Mouse (Mus musculus) intestine, embryonic 14.5 days (tissue): ENCODE measurements around the gene Polh. TPM values are rescaled to one million over a fixed set of nuclear protein-coding genes. Genes with fewer than 3 reads are reported as not detected.
A peak's percentile ranks its signal among the peaks of the same experiment; 100 is the strongest.

ENCODE experiments used
- ATAC-seq: fragments of 200-750 bp; cut with Nextera tagmentation; replicated peaks from 2 replicates; pipeline ENCODE4 v1.8.0; 2017; ENCODE audit warnings: low read depth, moderate number of reproducible peaks, moderate TSS enrichment, moderate library complexity; ENCODE audit not compliant: low FRiP score, low TSS enrichment
- DNase-seq: peaks from one replicate; pipeline ENCODE4 v3.0.0-alpha.2; 2018; ENCODE audit warnings: low spot score
- H3K27ac ChIP-seq: fragments of 300-500 bp; sonication (generic); 2 replicates; pipeline ENCODE4 v1.5.1; 2014; ENCODE audit warnings: low read depth, mild to moderate bottlenecking, control low read depth
- H3K27me3 ChIP-seq: fragments of 300-500 bp; sonication (generic); replicated peaks from 2 replicates; pipeline ENCODE4 v1.6.1; 2014; ENCODE audit warnings: low read length, control low read depth; ENCODE audit not compliant: control insufficient read depth, insufficient read depth
- H3K36me3 ChIP-seq: fragments of 300-500 bp; sonication (generic); 2 replicates; pipeline ENCODE4 v1.6.1; 2014; ENCODE audit warnings: low read length, control low read depth; ENCODE audit not compliant: control insufficient read depth, insufficient read depth
- H3K4me1 ChIP-seq: fragments of 300-500 bp; sonication (generic); replicated peaks from 2 replicates; pipeline ENCODE4 v1.6.1; 2014; ENCODE audit warnings: low read length, control low read depth, mixed read lengths; ENCODE audit not compliant: control insufficient read depth, insufficient read depth
- H3K4me2 ChIP-seq: fragments of 300-500 bp; sonication (generic); 2 replicates; pipeline ENCODE4 v1.6.1; 2014; ENCODE audit warnings: low read length
- H3K4me3 ChIP-seq: fragments of 300-500 bp; sonication (generic); 2 replicates; pipeline ENCODE4 v1.5.1; 2014; ENCODE audit warnings: low read depth, low read length, control low read depth, mixed read lengths
- H3K9ac ChIP-seq: fragments of 300-500 bp; sonication (generic); 2 replicates; pipeline ENCODE4 v1.6.1; 2014; ENCODE audit warnings: mild to moderate bottlenecking, low read length
- H3K9me3 ChIP-seq: fragments of 300-500 bp; sonication (generic); 2 replicates; pipeline ENCODE4 v1.6.1; 2016; ENCODE audit warnings: low read length, control low read depth; ENCODE audit not compliant: control insufficient read depth
- WGBS: fragments of 180-500 bp; shearing (Covaris S2); extraction: QIAGEN DNeasy Blood & Tissue Kit; methylation state at CpG from one replicate; pipeline ENCODE4 v1.1.7; 2014; 5-methylcytosine and 5-hydroxymethylcytosine counted together
- polyA plus RNA-seq: library from polyadenylated mRNA; unstranded; fragments of >200 nt; fragmentation: Nextera tagmentation; extraction: Ambion mirVana; gene quantifications from 2 replicates; pipeline ENCODE4 v1.2.1, GENCODE M21; 2014

The Polh gene
- polyA plus RNA-seq, result 9.7 and 12.8 TPM in 2 replicates

DNA sequence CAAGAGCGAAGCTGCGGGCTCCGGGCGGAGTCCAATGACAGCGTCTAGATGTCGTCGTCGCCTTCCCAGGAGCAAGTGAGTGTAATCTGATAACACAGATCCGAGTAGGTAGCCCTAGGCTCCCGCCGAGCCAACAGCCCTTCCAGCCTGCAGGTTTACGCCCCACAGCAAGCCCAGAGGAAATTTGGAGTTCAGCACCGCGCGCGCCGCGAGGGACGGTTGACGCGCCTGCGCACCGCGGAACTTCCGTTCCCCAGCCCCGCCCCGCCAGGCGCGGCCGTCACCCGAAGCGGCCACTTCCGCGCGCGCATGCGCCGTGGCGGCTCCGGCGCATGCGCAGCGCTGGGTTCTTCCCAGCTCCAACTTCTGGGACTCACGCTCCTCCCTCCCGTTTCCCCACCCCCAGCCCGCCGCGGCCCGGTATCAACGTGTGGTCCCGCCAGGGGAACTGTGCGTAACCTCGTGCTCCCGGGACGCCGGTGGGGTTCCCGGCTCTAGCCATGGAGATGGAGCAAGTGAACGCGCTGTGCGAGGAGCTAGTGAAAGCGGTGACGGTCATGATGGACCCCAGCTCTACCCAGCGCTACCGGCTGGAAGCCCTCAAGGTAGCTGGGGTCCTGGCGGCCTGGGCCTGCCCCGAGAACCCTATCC, at the start of gene Polh, which contains the start of gene Xpo5:
Polh (minus strand) TSS at position 225 of the 651 bp plus-strand sequence.
Xpo5 (plus strand) TSS at position 362 of the 651 bp plus-strand sequence.
- Histone ChIP-seq H3K27me3 (no peaks in the 10 kb centered on the region), H3K27ac (peak within 1 kb of the TSS; percentile 71), H3K4me1 (peaks cover 22% of the 10 kb centered on the region), H3K9ac (peak within 1 kb of the TSS; percentile 73), H3K4me2 (peak within 1 kb of the TSS; percentile 97), H3K4me3 (peak within 1 kb of the TSS; percentile 98), H3K36me3 (peaks cover 42% of the 10 kb centered on the region), H3K9me3 (no peaks in the 10 kb centered on the region)
- peak; percentile 93 for ATAC-seq
- under 1% methylated on average over 66 of the region's 66 CpGs for WGBS
- peak; percentile 94 for DNase-seq

GRCm38 (mm10) chr17:46251174-46251573, 48.7 kb upstream of the Polh start:
- Histone ChIP-seq H3K9ac (no peak overlapping the region), H3K4me3 (no peak overlapping the region), H3K4me2 (no peak overlapping the region), H3K9me3 (no peaks in the 10 kb centered on the region), H3K4me1 (peaks cover 18% of the 10 kb centered on the region), H3K27ac (no peak overlapping the region), H3K27me3 (peaks cover 17% of the 10 kb centered on the region), H3K36me3 (peaks cover 38% of the 10 kb centered on the region)
- DNase-seq (no peak), ATAC-seq (no peak)
- WGBS, result 83% methylated on average over 7 of the region's 7 CpGs

DNA sequence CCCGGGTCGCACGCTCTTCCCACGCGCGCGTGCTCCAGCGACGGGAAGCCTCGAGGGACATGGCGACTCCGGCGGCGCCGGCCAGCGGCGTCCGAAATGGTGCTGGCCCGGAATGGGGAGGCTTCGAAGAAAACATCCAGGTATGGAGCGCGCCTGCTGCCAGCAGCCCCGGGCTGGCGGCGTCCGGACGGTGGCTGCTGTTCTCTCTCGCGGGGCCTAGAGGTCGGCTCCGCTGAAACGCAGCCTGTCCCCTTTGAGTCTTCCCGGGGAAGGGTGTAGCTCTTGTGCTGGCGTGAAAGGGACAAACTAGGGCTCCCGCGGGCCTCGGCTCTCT, 45.7 kb upstream of the Polh start:
- peak; percentile 41 for ATAC-seq
- H3K4me1 ChIP-seq, result peaks cover 18% of the 10 kb centered on the region
- DNase-seq, result no peak
- H3K36me3 ChIP-seq, result peaks cover 68% of the 10 kb centered on the region
- H3K27ac ChIP-seq, result peak overlapping the region; percentile 51; the same call in 1 of the 2 replicates
- peak overlapping the region; percentile 98 for H3K9ac ChIP-seq
- H3K9me3 ChIP-seq, result no peaks in the 10 kb centered on the region
- no peaks in the 10 kb centered on the region for H3K27me3 ChIP-seq
- peak overlapping the region; percentile 70 for H3K4me3 ChIP-seq
- peak overlapping the region; percentile 88 for H3K4me2 ChIP-seq
- under 1% methylated on average over 37 of the region's 37 CpGs for WGBS

- DNase-seq (peak; percentile 97), ATAC-seq (peak; percentile 89)
- H3K4me2 ChIP-seq, result peak within 1 kb of the TSS; percentile 88
- peaks cover 18% of the 10 kb centered on the region for H3K4me1 ChIP-seq
- peak within 1 kb of the TSS; percentile 70 for H3K4me3 ChIP-seq
- H3K27me3 ChIP-seq, result no peaks in the 10 kb centered on the region
- peaks cover 73% of the 10 kb centered on the region for H3K36me3 ChIP-seq
- WGBS, result under 1% methylated on average over 53 of the region's 53 CpGs
- no peaks in the 10 kb centered on the region for H3K9me3 ChIP-seq
- peak within 1 kb of the TSS; percentile 51; the same call in 1 of the 2 replicates for H3K27ac ChIP-seq
- peak within 1 kb of the TSS; percentile 98 for H3K9ac ChIP-seq
Observed at GRCm38 (mm10) chr17:46247512-46248188, 45.2 kb upstream of the Polh start, which contains the start of the genes Polr1c and Yipf3. Gene Polr1c, minus strand, starts transcription at chr17:46248054. Gene Yipf3, plus strand, starts transcription at chr17:46248080.

DNA sequence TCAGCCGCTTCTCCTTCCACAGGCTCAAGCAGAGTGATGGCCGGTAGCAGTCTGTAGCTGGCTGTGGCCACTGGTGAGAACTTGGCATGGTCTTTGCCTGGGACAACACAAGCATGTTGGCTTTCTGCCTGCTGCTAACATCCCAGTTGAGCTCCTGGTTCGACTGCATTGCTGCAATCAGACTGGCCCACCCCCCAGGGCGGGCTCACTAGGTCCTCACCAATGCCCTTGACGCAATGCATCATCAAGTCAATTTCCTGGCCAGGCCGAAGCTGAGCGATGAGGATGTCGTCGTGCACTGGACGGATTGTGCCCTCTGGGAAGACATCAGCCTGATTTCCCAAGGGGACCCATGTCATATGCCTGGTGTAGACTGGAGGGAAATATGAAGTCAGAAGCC, 42.1 kb upstream of the Polh start:
- H3K36me3 ChIP-seq, result peaks cover 76% of the 10 kb centered on the region
- no peaks in the 10 kb centered on the region for H3K27me3 ChIP-seq
- no peak overlapping the region for H3K4me2 ChIP-seq
- ATAC-seq (no peak), DNase-seq (no peak)
- WGBS, result 82% methylated on average over 10 of the region's 10 CpGs
- no peak overlapping the region for H3K27ac ChIP-seq
- H3K9me3 ChIP-seq, result no peaks in the 10 kb centered on the region
- no peak overlapping the region for H3K4me3 ChIP-seq
- peaks cover 16% of the 10 kb centered on the region for H3K4me1 ChIP-seq
- H3K9ac ChIP-seq, result no peak overlapping the region

GRCm38 (mm10) chr17:46243624-46244023, 41.2 kb upstream of the Polh start:
- Histone ChIP-seq H3K9ac (no peak overlapping the region), H3K4me2 (no peak overlapping the region), H3K27ac (no peak overlapping the region), H3K4me1 (peaks cover 6% of the 10 kb centered on the region), H3K4me3 (no peak overlapping the region), H3K27me3 (no peaks in the 10 kb centered on the region), H3K36me3 (peaks cover 80% of the 10 kb centered on the region), H3K9me3 (no peaks in the 10 kb centered on the region)
- DNase-seq (no peak), ATAC-seq (no peak)
- WGBS, result 83% methylated on average over 2 of the region's 2 CpGs

DNA sequence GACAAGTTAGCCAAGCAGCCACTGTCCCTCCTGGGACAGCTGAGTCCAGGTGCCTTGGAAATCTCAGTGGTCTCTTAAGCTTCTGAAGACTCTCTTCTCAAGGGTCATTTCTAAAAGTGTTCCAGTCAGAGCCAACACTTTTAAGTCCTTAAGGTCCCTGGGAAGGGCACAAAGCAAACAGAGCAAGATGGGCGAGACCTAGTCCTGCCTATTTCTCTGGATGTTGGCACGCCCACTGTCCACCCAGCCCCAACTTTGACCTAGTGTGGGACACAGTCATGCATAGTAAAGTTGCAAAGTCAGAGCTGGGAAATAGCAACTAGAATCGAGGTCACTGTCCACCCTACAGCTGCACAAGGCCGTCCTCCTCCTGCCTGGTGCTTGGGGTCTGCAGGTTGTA, 40.5 kb upstream of the Polh start:
- Histone ChIP-seq H3K9me3 (no peaks in the 10 kb centered on the region), H3K27ac (no peak overlapping the region), H3K4me1 (peaks cover 6% of the 10 kb centered on the region), H3K27me3 (no peaks in the 10 kb centered on the region), H3K4me2 (no peak overlapping the region), H3K9ac (no peak overlapping the region), H3K4me3 (no peak overlapping the region), H3K36me3 (peaks cover 87% of the 10 kb centered on the region)
- WGBS, result 80% methylated on average over 4 of the region's 4 CpGs
- no peak for ATAC-seq
- DNase-seq, result no peak

- no peak overlapping the region for H3K4me3 ChIP-seq
- peaks cover 6% of the 10 kb centered on the region for H3K4me1 ChIP-seq
- no peaks in the 10 kb centered on the region for H3K9me3 ChIP-seq
- no peaks in the 10 kb centered on the region for H3K27me3 ChIP-seq
- no peak overlapping the region for H3K4me2 ChIP-seq
- ATAC-seq (no peak), DNase-seq (no peak)
- H3K36me3 ChIP-seq, result peaks cover 94% of the 10 kb centered on the region
- no peak overlapping the region for H3K27ac ChIP-seq
- H3K9ac ChIP-seq, result no peak overlapping the region
- 90% methylated on average over 13 of the region's 13 CpGs for WGBS
Observed at GRCm38 (mm10) chr17:46242274-46242673, 39.8 kb upstream of the Polh start.
